Mouse (Mus musculus): ENCODE data around the gene Tfcp2l1. TPM values are rescaled to one million over a fixed set of nuclear protein-coding genes. Genes with fewer than 3 reads are reported as not detected.
A peak's percentile ranks its signal among the peaks of the same experiment; 100 is the strongest.

Gene Tfcp2l1
- total RNA-seq (2014; rRNA removed) (3.1 and 4.0 TPM in 2 replicates), polyA plus RNA-seq (2015; fragmentation: Nextera tagmentation; extraction: Ambion mirVana) (0.53 and 0.68 TPM in 2 replicates)

DNA sequence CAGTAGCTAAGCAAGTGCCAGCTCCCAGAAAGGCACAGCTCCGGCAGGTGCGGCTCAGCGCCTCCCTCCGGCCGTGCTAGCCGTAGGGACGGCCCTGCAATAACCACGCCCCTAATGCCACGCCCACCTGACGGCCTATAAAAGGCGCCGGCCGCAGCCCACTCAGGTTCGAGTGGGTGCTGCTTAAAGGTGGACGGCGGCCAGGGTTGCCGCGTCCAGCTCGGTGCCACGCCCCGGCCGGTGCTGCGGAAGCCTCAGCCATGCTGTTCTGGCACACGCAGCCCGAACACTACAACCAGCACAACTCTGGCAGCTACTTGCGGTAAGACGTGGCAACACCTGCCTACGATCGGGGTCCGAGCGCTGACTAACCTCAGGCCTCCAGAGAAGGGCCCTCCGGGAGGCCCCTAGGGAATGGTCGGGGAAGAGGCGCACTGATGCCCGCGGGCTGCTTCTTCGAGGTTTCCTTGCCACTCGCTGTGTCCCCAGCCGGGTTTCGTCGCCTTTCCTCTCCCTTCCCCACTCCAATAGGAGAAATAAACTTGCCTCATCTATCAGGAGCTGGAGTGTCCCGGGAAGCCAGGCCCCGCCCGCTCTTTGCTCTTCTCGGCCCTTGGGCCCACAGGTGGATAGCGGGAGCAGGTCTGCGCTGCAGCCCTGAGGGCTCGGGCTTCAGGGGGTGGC is at the start of gene Tfcp2l1:
Gene Tfcp2l1, plus strand, starts transcription at position 165 of the 684 bp plus-strand sequence.
- peak within 1 kb of the TSS; percentile 59 for H3K4me3 ChIP-seq (ENCODE audit: low read depth, low read length)
- H3K4me1 ChIP-seq (ENCODE audit: insufficient read depth, low read length), result 0 out of 2 replicates have a peak, but pooled peaks cover 3% of the 10 kb centered on the region
- no peaks in the 10 kb centered on the region for H3K9me3 ChIP-seq (ENCODE audit: low read length)
- peak within 1 kb of the TSS; percentile 99 for H3K4me2 ChIP-seq (ENCODE audit: low read depth, low read length, poor library complexity, severe bottlenecking)
- peak; percentile 42; the same call in 1 of the 2 replicates for TF ChIP-seq CTCF (IDR thresholded peaks at IDR 0.05)
- H3K36me3 ChIP-seq (ENCODE audit: insufficient read depth, low read length), result no peaks in the 10 kb centered on the region
- no peaks in the 10 kb centered on the region for H3K27me3 ChIP-seq (ENCODE audit: insufficient read depth, low read length)
- peak within 1 kb of the TSS; percentile 52 for H3K9ac ChIP-seq (replicated peaks; ENCODE audit: low read length, poor library complexity, severe bottlenecking)
- WGBS, result under 1% methylated on average over 48 of the region's 48 CpGs
- ATAC-seq (ENCODE audit: low FRiP score) (peak; percentile 77), DNase-seq (ENCODE audit: low spot score) (peak; percentile 64)
- H3K27ac ChIP-seq (ENCODE audit: low read depth, low read length), result no peak within 1 kb of the TSS

DNA sequence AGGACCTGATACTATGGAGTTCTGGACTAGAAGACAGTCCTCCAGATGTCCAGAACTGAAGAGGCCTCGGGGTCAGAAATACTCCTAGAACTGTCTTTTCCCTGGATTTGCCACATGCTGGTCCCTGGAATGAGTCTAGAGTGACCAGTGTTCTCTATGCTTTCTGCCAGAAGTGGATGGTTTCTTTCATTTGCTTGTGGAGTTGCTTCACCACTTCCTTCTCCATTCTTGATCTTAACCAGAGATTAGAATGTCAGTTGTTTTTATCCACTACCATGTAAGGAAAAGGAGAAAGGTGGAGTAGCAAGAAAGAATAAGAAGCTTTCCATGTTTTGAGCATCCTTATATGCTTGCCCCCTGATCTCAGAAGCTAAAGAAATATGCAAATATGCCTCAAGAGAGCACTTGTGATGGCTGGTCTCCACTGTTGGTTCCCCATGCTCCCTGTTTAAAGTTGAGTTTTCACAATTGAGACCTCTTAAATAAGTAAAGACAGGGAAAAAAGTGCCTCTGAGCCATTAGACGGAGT is 47.5 kb upstream of the Tfcp2l1 start:
- H3K4me1 ChIP-seq (ENCODE audit: insufficient read depth, low read length), result no peaks in the 10 kb centered on the region
- WGBS, result 97% methylated on average over 2 of the region's 2 CpGs

DNA sequence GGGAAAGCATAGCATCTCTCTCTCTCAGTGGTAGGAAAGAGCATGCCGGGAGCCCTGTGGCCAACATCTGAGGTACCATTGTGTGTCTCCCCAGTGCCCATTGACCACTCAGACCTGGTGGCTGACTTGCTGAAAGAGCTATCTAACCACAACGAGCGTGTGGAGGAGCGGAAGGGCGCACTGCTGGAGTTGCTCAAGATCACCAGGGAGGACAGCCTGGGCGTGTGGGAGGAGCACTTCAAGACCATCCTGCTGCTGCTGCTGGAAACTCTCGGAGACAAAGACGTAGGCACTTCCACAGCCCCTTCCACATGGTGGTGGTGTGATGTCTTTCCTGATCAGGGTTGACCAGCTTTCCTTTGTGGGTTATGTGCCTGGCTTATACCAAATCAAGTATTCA is 46.6 kb upstream of the Tfcp2l1 start:
- DNase-seq (ENCODE audit: low spot score) (no peak), ATAC-seq (ENCODE audit: low FRiP score) (no peak)
- 94% methylated on average over 8 of the region's 8 CpGs for WGBS
- no peak overlapping the region for H3K4me2 ChIP-seq (ENCODE audit: low read depth, low read length, poor library complexity, severe bottlenecking)
- TF ChIP-seq CTCF (IDR thresholded peaks at IDR 0.05), result no peak
- peaks cover 33% of the 10 kb centered on the region for H3K36me3 ChIP-seq (ENCODE audit: insufficient read depth, low read length)
- no peak overlapping the region for H3K4me3 ChIP-seq (ENCODE audit: low read depth, low read length)
- no peaks in the 10 kb centered on the region for H3K27me3 ChIP-seq (ENCODE audit: insufficient read depth, low read length)
- H3K27ac ChIP-seq (ENCODE audit: low read depth, low read length), result no peak overlapping the region
- H3K4me1 ChIP-seq (ENCODE audit: insufficient read depth, low read length), result no peaks in the 10 kb centered on the region
- no peak overlapping the region for H3K9ac ChIP-seq (replicated peaks; ENCODE audit: low read length, poor library complexity, severe bottlenecking)
- H3K9me3 ChIP-seq (ENCODE audit: low read length), result no peaks in the 10 kb centered on the region

More for the DNA sequence above, 47.5 kb upstream of the Tfcp2l1 start:
- no peaks in the 10 kb centered on the region for H3K27me3 ChIP-seq (ENCODE audit: insufficient read depth, low read length)
- no peak overlapping the region for H3K4me3 ChIP-seq (ENCODE audit: low read depth, low read length)
- no peak for ATAC-seq (ENCODE audit: low FRiP score)
- no peak overlapping the region for H3K4me2 ChIP-seq (ENCODE audit: low read depth, low read length, poor library complexity, severe bottlenecking)
- no peak overlapping the region for H3K27ac ChIP-seq (ENCODE audit: low read depth, low read length)
- DNase-seq (ENCODE audit: low spot score), result no peak
- H3K9ac ChIP-seq (replicated peaks; ENCODE audit: low read length, poor library complexity, severe bottlenecking), result no peak overlapping the region
- no peaks in the 10 kb centered on the region for H3K9me3 ChIP-seq (ENCODE audit: low read length)
- peaks cover 33% of the 10 kb centered on the region for H3K36me3 ChIP-seq (ENCODE audit: insufficient read depth, low read length)
- TF ChIP-seq CTCF (IDR thresholded peaks at IDR 0.05), result no peak

DNA sequence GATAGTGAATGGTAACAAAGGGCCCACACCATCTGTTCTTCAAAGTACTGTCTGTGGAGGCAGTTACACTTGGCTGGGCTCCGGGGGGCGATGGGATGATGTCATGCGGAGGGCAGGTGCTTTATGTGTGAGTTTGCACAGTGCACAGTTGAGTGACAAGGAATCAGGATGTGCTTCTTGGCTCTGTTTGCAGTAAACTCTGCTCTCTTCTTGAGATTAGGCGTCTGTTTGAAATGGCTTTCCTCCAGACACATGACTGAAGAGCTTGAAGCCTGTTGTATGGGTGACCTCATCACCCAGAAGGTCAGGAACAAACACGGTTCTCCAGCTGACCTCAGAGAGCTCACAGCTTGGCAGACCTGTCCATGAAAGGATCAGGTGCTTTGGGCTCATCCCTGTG is 38.0 kb upstream of the Tfcp2l1 start:
- Histone ChIP-seq H3K9ac (replicated peaks; ENCODE audit: low read length, poor library complexity, severe bottlenecking) (no peak overlapping the region), H3K36me3 (ENCODE audit: insufficient read depth, low read length) (peaks cover 45% of the 10 kb centered on the region), H3K4me1 (ENCODE audit: insufficient read depth, low read length) (no peaks in the 10 kb centered on the region), H3K4me2 (ENCODE audit: low read depth, low read length, poor library complexity, severe bottlenecking) (no peak overlapping the region), H3K4me3 (ENCODE audit: low read depth, low read length) (no peak overlapping the region), H3K27ac (ENCODE audit: low read depth, low read length) (no peak overlapping the region), H3K27me3 (ENCODE audit: insufficient read depth, low read length) (no peaks in the 10 kb centered on the region), H3K9me3 (ENCODE audit: low read length) (no peaks in the 10 kb centered on the region)
- 57% methylated on average over 5 of the region's 5 CpGs for WGBS
- no peak for TF ChIP-seq CTCF (IDR thresholded peaks at IDR 0.05)
- no peak for ATAC-seq (ENCODE audit: low FRiP score)
- DNase-seq (ENCODE audit: low spot score), result no peak

DNA sequence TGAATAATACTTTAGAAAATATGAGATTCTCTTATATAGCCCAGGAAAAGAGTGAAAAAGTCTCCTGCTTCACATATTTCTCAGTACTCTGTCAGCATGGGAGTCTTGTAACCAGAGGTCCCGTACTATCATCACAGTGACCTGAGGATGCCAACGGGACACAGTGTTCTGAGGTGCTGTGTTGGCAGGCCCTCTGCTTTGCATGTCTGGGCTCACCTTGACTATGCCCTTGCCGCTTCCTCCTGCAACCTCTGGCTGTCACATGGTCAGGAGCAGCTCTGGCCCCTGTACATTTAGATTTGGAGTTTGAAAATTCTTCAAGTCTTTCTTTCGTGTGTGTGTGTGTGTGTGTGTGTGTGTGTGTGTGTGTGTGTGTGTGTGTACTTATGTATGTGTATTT is 34.8 kb upstream of the Tfcp2l1 start:
- Histone ChIP-seq H3K4me3 (ENCODE audit: low read depth, low read length) (no peak overlapping the region), H3K27ac (ENCODE audit: low read depth, low read length) (no peak overlapping the region), H3K36me3 (ENCODE audit: insufficient read depth, low read length) (peaks cover 63% of the 10 kb centered on the region), H3K4me1 (ENCODE audit: insufficient read depth, low read length) (no peaks in the 10 kb centered on the region), H3K9me3 (ENCODE audit: low read length) (no peaks in the 10 kb centered on the region), H3K9ac (replicated peaks; ENCODE audit: low read length, poor library complexity, severe bottlenecking) (no peak overlapping the region), H3K27me3 (ENCODE audit: insufficient read depth, low read length) (no peaks in the 10 kb centered on the region), H3K4me2 (ENCODE audit: low read depth, low read length, poor library complexity, severe bottlenecking) (no peak overlapping the region)
- no peak for DNase-seq (ENCODE audit: low spot score)
- WGBS, result 96% methylated on average over 4 of the region's 4 CpGs
- no peak for ATAC-seq (ENCODE audit: low FRiP score)
- TF ChIP-seq CTCF (IDR thresholded peaks at IDR 0.05), result no peak

DNA sequence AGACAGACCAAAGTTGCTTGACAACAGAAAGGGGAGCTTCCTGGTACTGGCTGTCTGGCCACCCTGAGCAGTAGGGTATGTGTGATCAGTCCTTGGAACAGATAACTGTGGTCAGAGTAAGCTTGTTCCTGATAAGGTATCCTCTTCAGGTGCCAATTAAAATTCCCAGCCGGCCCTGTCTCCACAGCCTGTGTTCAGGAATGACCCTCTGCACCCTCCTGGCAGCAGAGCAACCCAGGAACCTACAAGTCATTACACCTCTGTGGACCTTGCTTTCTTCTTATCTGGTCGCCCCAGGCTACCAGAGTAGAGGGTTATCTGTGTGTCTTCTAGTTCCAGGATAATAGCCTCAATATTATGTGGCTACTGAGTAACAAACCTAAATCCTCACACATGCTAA is 32.4 kb upstream of the Tfcp2l1 start:
- Histone ChIP-seq H3K4me2 (ENCODE audit: low read depth, low read length, poor library complexity, severe bottlenecking) (no peak overlapping the region), H3K27me3 (ENCODE audit: insufficient read depth, low read length) (no peaks in the 10 kb centered on the region), H3K4me1 (ENCODE audit: insufficient read depth, low read length) (no peaks in the 10 kb centered on the region), H3K4me3 (ENCODE audit: low read depth, low read length) (no peak overlapping the region), H3K9me3 (ENCODE audit: low read length) (no peaks in the 10 kb centered on the region), H3K27ac (ENCODE audit: low read depth, low read length) (no peak overlapping the region), H3K36me3 (ENCODE audit: insufficient read depth, low read length) (peaks cover 68% of the 10 kb centered on the region), H3K9ac (replicated peaks; ENCODE audit: low read length, poor library complexity, severe bottlenecking) (no peak overlapping the region)
- DNase-seq (ENCODE audit: low spot score), result no peak
- 94% methylated on average over 2 of the region's 2 CpGs for WGBS
- no peak for ATAC-seq (ENCODE audit: low FRiP score)
- no peak for TF ChIP-seq CTCF (IDR thresholded peaks at IDR 0.05)

Measured in midbrain, postnatal 0 days (tissue).